Mouse (Mus musculus): ENCODE data around the gene Reep6.
A peak's percentile ranks its signal among the peaks of the same experiment; 100 is the strongest.

DNA sequence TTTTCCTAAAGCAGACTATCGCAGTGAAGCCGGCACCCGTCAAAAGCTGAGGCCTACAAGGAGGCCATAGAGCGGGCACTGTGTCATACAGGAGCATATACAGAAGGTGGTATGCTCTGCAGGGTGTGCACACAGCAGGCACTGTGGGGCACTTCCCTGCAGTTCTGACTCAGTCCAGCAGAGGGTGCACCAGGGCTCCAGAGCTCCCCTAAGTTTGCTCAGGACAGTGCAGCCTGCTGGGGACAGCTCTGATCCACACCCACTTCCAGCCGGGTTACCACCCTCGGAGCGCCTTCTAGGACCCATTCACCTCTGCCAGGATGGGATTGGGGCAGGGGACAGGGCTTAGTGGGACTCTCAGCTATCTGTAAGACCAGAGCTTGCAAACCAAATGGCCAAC, 20.5 kb downstream of the Reep6 start:
- TF ChIP-seq POLR2A (IDR thresholded peaks at IDR 0.05; ENCODE audit: insufficient read depth, low read length) (no peak), CTCF (IDR thresholded peaks at IDR 0.05; ENCODE audit: low read depth, low read length) (peak; percentile 93)
